Mouse (Mus musculus): Measurements from ENCODE around the gene Pex12.
A peak's percentile ranks its signal among the peaks of the same experiment; 100 is the strongest.
"Not testable (repeated sequence)": the region's sequence is repeated elsewhere in the genome, so short reads cannot be mapped to it uniquely, and the experiment has no call there.

The Pex12 gene

DNA sequence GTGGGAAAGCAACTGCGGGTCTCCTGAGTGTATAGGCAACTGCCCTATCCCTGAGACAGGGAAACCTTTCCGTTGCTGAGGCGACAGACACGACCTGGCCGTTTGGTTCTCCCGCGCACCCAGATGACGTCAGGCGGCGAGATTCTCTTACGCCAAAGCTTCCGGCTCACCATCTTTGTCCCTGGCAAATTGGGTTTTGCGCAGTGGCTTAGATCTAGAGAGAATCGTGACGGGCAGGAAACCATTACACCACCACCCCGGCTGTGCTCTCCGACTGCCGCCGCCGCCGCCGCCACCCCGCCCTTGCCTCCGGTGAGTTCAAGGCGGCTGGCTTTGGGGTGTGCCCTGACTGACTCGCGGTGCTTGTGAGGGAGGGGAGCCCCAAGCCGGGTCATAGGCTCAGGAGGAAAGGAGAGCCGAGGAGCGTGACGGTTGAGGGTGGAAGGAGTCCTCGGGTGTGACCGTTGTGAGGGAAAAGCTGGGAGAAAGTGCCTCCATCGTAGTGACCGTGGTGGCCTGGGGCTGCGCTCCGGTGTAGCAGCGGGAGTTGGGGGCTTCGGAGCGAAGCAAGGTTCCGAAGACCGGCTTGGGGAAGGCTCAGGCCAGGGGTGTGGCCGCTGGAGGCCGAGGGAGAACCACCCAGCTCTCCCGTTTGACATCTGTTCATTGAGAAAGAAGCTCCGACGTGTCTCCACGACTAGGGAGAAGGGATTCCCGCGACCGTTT, at the start of gene Pex12:
Gene Pex12 (minus strand): TSS at position 61 of the 726 bp plus-strand sequence.
- peak; percentile 89 to 93 for DNase-seq (ENCODE audit: low spot score in 2 of 2)

DNA sequence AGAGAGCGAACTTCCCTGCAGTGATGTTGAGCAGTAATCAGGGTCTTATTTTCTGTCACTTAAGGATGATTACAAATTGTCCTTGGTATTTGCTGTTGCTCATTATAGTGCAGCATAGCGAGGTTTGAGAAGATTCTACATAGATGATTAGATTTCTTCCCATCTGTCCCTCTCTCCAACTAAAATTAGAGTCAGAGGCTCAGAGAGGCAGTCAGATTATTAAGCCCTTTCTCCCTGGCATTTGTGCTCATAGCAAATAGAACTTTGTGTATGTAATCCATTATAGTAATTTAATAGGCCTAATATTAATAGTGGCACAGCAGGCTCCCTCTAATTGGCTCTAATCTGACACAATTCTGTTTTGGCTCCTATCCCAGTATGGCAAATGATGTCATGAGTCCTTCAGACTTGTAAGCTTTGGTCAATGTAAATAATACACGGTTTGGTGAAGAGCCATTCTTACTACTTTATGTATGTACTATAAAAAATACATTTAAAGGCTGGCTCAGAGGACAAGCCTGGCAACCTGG, 39.4 kb upstream of the Pex12 start:
- no peak for DNase-seq (ENCODE audit: low spot score in 2 of 2)

DNA sequence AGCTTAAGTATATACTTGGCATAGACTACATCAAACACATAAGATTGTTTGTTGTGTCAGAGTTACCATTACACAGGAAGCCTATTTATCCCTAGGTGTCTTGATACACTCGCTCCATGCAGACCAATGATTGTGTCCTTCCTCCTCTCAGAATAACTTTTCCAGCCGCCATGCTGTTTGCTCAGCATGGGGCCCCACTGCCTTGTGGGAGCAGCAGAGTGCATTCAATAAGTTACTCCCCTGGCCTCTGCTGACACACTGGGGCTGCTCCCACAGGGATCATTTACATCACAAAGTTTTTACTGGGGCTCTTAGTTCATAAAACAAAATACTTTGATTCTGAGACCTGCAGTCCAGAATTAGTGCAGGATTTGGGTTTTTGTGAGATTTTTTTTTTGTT, 37.3 kb upstream of the Pex12 start:
- DNase-seq (ENCODE audit: low spot score in 2 of 2): no peak

DNA sequence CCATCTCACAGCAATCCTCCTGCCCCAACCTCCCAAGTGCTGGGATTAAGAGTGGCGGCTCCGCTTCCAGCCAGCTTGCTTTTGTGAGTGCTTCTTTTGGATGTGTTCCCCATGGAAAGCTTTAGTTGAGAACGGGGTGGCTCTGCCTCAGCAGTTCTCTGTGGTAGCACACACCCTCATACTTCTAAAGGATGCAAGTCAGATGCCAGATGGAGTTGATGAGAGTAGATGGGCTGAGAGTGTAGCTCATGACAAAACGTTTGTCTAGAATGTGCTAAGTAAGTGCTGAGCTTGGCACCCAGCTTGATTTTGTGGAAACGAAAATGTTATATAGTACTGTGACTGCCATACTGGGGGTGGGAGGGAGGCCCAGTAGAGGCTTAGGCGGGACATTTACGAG, 33.4 kb upstream of the Pex12 start:
- no peak for DNase-seq (ENCODE audit: low spot score in 2 of 2)

DNA sequence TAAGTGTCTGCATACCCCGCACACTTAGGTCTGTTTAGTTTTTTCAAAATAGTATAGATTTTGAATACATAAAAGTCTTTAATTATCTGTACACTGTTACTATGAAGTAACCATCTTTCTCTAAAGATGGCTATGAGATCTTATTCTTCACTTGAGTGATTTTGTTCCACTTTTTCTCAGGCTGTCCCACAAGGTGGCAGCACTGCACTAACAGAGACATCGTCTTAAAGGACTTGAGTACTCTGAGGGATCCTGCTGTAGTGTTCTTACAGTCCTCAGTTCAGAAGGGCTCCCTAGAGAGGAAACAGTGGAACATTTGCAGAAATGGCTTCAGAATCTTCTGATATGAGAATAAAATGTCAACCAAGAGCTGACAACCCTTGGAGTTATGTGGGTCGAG, 25.0 kb upstream of the Pex12 start:
- DNase-seq (ENCODE audit: low spot score in 2 of 2): peak in 1 of 2 experiments; percentile 50

DNA sequence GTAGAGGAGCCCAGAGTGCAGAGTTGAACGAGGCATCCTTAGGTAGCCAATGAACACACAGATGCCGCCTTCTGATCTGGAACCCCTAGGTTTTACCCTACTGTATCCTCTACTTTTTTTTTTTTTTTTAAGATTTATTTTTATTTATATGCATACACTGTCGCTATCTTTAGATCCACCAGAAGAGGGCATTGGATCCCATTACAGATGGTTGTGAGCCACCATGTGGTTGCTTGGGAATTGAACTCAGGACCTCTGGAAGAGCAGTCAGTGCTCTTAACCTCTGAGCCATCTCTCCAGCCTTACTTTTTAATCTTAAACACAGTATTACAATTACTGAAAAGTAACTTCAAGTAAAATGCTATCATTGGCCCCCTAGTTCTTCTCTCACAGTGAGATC, 24.3 kb upstream of the Pex12 start:
- DNase-seq (ENCODE audit: low spot score in 2 of 2): not testable (repeated sequence)

DNA sequence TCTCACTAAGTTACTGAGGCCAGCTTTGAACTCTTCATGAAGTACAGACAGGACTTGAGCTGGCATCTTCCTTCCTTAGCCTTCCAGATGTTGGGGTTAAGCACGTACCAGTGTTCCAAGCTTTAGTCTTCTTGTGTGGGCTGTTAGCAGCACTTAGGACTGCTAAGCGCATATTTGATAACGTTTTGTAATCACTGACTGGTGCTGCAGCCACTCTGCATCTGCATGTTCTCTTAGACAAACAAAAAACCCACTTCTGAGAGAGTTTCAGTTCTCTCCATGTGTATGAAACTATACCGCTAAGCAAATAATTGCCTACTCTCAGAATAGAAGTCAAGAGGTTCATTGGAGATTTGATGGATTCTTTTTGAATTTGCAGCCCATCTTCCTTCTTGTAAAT, 16.7 kb upstream of the Pex12 start:
- no peak for DNase-seq (ENCODE audit: low spot score in 2 of 2)

DNA sequence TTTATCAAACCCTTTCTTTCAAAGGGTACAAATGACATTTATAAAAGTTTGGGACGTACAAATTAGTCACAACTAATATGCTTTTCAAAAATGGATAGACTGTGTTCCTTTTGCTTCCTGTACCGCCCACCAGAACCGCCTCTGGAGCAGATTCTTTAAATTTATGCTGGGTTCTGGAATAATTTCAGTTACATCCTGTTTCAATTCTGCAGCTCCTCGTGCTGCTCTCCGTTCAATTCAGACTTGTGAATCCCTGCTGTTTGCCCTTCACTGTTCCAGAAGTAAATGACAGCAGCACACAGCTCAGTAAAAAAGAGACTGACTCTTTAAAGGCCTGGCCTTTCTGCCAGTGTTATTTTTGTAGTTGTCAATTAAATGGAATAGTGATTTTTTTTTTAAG, 10.1 kb upstream of the Pex12 start:
- no peak for DNase-seq (ENCODE audit: low spot score in 2 of 2)

DNA sequence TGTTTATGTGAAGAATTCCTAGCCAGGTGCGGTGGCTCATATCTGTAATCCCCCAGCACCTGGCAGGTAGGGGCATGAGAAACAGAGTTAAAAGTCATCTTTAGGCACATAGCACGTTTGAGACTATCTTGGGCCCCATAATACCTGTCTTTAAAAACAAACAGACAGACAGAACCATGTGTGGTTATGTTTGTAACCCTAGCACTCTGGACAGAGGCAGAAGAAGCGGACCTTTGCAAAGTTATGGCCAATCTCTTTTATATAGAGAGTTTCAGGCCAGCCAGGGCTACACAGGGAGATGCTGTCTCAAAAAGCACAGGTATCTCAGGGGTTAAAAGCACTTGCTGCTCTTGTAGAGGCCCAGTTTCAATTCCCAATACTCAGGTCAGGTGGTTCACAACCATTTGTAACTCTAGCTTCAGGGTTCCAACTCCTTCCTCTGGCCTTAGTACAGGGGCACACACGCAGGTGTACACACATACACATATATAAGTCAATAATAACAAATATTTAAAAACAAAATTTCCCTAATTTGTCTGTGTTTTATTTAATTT, 4.4 kb upstream of the Pex12 start:
- DNase-seq (ENCODE audit: low spot score in 2 of 2): no peak

DNA sequence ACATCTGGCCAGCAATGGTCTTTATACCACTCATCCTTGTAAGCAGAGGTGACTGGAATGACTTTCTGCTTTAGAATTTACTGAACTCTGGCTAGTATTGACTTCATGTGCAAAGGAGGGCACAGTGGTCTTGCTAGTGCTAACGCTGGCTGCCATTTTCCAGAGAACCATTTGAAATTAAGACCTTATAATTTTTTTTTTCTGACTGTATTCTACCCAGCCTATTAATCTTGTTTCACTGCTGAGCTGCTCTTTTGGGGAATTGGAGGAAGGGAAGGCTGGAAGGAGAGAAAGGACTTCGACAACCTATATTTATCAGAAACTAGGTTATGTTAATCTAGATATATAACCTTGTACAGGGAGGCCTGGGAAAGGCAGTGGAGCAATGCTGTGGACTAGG, 2.1 kb upstream of the Pex12 start:
- no peak for DNase-seq (ENCODE audit: low spot score in 2 of 2)

DNA sequence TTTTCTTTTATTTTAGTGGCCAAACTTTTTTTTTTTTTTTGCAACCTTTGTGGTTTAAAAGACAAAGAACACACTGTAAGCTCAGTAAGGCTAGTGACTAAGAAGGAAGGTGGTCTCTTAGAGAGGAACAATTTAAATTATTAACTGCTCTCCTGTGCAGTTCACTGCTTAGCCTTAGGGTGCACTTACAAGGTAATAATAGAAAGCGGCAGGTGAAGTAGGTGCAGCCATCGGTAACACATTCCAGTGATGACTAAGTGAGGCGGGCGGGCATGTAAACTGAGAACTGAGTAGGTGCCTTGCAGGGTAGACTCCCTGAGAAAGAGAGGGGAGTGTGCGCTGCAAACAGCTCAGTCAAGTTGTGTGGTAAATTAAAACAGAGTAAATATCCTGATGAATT, 1.4 kb upstream of the Pex12 start:
- DNase-seq (ENCODE audit: low spot score in 2 of 2): no peak

DNA sequence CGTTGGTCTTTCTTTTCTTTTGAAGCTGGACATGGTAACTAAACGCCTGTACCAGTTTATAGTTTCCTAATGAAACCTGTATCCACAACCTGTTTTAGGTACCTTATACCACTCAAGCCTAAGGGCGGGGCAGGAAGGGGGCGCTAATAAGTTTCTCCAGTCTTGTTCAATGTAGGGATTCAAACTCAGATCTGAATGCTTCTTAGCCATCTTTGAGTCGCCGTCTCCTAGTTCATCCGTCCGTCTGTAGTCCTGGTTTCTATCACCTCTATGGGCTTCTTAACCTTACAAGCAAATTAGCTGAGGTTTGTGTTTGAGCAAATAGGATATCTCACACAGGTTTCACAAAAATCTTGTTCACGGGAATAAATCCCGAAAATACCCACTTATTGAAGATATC, 262 bp downstream of the Pex12 start:
- no peak for DNase-seq (ENCODE audit: low spot score in 2 of 2)

DNA sequence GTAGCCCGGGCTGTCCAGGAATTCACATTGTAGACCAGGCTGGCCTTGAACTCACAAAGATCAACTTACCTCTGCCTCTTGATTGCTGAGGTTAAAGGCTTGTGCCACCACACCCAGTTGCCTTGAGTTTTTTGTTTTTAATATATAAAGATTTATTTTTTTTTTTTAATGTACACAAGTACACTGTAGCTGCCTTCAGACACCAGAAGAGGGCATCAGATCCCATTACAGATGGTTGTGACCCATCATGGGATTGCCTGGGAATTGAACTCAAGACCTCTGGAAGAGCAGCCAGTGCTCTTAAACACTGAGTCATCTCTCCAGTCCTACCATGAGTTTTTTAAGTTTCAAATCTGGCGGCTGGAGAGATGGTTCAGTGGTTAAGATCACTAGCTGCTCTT, 955 bp downstream of the Pex12 start:
- DNase-seq (ENCODE audit: low spot score in 2 of 2): no peak

DNA sequence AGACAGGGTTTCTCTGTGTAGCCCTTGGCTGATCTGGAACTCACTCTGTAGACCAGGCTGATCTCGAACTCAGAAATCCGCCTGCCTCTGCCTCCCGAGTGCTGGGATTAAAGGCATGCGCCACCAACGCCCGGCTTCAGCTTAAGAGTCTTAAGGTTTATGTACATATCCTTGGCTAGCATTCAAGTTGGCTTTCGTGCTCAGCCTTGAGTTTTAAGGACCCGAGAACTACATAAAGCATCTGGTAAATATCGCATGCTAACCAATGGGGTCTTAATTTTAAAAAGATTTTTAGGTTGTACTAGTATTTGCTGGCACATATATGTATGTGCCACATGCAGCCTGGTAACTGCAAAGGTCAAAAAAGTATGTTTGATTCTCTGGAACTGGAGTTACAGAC, 2.7 kb downstream of the Pex12 start:
- no peak for DNase-seq (ENCODE audit: low spot score in 2 of 2)

DNA sequence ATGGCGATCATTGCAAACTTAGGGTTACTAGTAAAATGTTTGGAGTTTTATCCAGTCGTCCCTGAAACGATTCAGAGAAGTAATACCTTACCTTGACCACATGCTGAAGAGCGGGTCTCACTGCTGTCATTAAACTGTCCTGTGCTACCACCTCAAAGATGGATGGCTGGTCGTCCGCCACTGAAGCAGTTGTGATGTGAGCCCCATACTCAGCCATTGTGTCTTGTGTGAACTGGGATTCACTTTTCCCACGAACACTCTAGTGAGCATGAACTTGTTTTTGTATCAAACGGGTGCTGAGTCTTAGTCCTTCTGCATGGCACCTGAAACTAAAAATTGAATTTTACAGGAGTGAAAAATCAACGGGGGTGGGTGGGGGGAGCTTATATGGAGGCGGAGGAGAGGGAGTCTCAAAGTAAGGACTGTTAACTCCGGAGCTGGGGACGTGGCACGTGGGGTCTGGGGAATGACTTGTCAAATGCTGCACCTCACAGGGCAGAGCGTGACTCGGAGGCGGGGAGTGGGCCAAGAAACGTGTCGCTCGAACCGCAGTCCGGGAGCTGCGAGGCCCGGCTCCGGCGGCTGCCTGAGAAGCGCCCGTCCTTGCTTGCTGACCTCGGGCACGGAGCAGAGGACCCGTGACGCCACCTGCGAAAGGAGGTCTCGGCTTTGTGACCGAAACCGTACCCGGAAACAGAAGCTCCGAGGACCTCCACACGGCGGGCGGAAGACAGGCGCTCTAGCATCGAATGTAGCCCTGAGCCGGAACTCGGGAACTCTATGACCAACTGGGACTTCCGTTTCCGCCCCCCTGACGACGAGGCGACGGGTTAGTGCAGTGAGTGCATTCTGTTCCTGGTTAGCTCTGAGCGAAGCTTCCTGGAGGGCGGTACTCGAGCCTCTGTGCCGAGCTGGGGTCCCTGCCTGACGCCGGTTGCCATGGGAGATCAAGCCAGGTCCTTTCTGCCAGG, 3.9 kb downstream of the Pex12 start, which contains the start of gene Ap2b1:
Gene Ap2b1 (plus strand): TSS at position 800 of the 971 bp plus-strand sequence.
- peak; percentile 92 to 93 for DNase-seq (ENCODE audit: low spot score in 2 of 2)

DNA sequence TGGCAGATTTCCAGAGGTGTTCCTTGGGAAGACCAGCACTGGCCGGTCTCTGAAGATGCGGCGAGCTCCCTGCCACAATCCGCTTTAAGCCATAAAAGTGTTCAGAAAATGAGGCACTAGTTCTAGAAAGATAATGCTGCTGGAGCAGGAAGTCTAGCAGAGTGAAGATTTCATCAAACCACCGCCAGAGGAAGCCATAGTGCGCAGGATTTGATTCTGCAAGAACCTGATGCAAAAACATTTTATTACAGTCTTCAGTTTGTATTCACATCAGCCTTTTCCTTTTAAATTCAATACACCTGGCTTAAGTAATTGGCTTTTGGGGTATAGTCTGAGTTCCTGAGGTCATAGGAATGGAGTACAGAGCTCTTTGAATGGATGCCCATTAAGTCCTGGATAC, 4.6 kb downstream of the Pex12 start:
- no peak for DNase-seq (ENCODE audit: low spot score in 2 of 2)

DNA sequence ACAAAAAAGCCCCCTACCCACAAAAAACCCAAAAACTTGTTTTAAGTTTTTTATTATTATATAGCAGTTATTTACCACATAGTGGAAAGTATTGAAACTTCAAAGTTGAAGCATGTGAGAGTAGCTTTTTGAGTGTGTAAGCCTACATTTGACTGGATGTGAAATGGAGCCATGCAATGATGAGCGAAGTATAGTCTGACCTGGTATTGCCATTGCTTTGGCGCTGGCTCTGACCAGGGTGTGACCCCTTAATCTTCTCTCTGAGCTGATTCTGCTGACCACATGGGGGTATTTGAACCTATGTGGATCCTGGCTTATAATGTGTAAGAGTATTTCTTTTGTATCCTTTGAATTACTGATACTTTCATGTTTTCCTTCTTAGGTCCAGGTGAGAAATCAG, 8.3 kb downstream of the Pex12 start:
- DNase-seq (ENCODE audit: low spot score in 2 of 2): no peak

DNA sequence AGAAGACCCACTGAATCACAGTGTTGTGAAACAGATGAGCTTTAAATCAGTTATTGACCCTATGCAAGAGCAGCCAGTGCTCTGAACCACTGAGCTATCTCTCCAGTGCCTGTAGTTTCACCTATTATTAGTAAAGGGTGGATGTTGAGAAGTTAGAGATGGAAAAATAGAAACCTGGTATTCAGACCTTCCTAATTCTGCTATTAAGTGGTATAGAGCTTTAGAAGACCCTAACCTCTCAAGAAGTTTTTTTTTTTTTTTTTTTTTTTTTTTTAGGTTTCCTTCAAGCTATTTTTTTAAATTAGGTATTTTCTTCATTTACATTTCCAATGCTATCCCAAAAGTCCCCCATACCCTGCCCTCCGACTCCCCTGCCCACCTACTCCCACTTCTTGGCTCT, 9.2 kb downstream of the Pex12 start:
- no peak for DNase-seq (ENCODE audit: low spot score in 2 of 2)

DNA sequence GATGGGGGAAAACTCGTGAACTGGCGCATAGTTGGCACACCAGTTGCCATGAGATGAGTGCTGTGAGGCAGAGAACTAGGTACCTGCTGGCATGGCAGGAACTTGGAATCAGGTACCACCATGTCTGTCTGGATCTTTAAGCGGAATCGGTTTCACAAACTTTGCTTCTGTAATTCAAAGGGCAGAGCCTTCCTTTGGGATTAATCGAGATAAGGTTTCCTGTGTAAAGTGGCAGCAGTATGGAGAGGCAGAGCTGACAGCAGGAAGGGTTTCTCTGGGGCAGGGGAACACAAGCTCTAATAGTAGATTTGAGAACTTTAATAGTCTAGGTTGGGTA, 10.2 kb downstream of the Pex12 start:
- DNase-seq (ENCODE audit: low spot score in 2 of 2): no peak

DNA sequence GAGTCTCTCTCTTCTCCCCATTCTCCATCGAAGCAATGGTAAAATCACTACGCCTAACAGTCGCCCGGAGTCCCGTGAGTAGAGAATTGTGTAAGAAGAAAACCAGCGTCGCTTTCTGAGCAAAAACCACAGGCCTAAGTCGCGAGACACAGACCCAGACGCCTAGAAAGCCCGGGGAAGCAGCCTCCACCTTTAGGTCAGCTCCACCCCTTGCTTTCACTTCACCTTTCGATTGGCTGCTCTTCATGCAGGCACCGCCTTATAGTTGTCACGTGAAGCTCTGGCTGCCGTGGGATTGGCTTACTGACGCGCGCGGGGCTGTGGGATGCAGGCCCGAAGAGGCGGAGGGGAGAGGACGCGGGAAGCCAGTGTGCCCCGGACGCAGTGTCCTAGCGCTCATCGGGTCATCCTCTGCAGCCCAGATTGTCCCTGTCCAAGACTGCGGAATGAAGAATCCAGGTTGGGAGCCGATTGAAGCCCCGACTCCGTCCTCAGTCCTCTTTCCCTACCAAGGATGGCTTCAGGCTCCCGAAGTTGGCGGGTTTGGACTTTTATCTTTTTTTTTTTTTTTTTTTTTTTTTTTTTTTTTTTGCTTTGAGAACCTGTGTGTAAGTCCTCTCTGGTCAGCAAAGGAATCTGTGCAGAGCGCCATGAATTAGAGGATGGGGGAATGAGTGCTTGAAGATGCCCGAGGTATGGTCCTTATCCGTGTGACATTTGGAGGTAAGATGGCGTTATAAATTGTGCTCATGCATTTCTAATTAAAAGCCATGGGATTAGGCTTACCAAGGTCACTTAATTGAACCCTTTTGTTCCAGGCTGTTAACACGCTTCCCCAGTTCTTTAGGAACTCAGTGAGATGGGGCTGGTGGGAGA, 10.8 kb downstream of the Pex12 start:
- peak; percentile 93 to 94 for DNase-seq (ENCODE audit: low spot score in 2 of 2)

DNA sequence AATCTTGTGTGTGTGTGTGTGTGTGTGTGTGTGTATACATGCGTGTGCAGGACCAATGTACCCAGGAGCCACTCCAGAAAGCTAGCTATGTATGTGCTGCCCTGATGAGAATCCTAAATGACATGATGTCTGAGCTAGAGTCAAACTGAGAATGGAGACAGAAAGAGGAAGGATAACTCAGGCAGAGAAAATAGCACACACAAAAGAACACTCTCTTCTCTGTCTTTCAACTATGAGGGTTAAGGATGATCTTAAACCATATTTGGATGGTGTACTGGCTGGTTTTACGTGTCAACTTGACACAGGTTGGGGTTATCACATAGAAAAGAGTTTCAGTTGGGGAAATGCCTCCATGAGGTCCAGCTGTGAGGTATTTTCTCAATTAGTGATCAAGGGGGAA, 12.8 kb downstream of the Pex12 start:
- DNase-seq (ENCODE audit: low spot score in 2 of 2): no peak

Measured in frontal cortex, postnatal 10 days (tissue).